Mouse (Mus musculus) lung, adult 2 months (tissue): Measurements from ENCODE around the gene Sox15.

Source experiments
- CTCF ChIP-seq: fragments of 200-500 bp; IDR thresholded peaks from 2 replicates; pipeline ENCODE4 v1.5.1; 2011; ENCODE audit warnings: mild to moderate bottlenecking, low read length, control low read depth; ENCODE audit not compliant: insufficient read depth
- POLR2A ChIP-seq: fragments of 200-500 bp; IDR thresholded peaks from 2 replicates; pipeline ENCODE4 v1.6.1; 2011; ENCODE audit warnings: low read depth, mild to moderate bottlenecking, control low read depth, low read length, borderline replicate concordance; ENCODE audit errors: extremely low read depth

DNA sequence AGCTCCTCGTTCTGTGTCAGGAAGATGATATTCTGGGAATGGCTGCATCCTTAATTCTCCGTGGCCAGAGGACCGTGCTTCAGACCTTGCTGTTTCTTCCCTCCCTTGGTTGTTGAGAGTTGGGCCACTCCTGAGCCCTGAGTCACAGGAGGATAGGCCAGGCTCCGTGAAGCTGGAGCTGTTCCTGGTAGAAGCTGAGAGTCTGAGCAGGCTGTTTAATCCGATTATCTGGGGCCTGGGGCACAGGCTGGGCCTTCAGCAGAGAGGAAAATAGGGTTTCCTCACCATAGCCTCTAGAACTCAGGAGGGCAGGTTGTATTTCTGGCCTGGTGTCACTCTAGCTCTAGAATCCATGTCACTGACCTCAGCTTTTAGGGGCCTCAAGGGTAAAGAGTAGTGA, 1.7 kb upstream of the Sox15 start:
- TF ChIP-seq POLR2A (no peak), CTCF (no peak)
